Mouse (Mus musculus) neural tube, embryonic 14.5 days (tissue): ENCODE results near the gene Nme7. TPM values are rescaled to one million over a fixed set of nuclear protein-coding genes. Genes with fewer than 3 reads are reported as not detected.
A peak's percentile ranks its signal among the peaks of the same experiment; 100 is the strongest.

Experiments
- ATAC-seq: fragments of 200-750 bp; cut with Nextera tagmentation; 2 replicates; pipeline ENCODE4 v1.8.0; 2017; ENCODE audit warnings: low read depth, mild to moderate bottlenecking, moderate TSS enrichment, moderate library complexity
- H3K27ac ChIP-seq: fragments of 300-500 bp; sonication (generic); 2 replicates; pipeline ENCODE4 v1.5.1; 2014; ENCODE audit warnings: low read depth, mild to moderate bottlenecking, control low read depth, low read length, moderate library complexity, mixed read lengths
- H3K27me3 ChIP-seq: fragments of 300-500 bp; sonication (generic); 2 replicates; pipeline ENCODE4 v1.6.1; 2014; ENCODE audit warnings: low read length; ENCODE audit not compliant: control insufficient read depth, insufficient read depth
- H3K36me3 ChIP-seq: fragments of 300-500 bp; sonication (generic); 2 replicates; pipeline ENCODE4 v1.6.1; 2014; ENCODE audit warnings: low read length, mixed read lengths; ENCODE audit not compliant: control insufficient read depth, insufficient read depth
- H3K4me1 ChIP-seq: fragments of 300-500 bp; sonication (generic); 2 replicates; pipeline ENCODE4 v1.6.1; 2014; ENCODE audit warnings: low read length; ENCODE audit not compliant: control insufficient read depth, insufficient read depth
- H3K4me2 ChIP-seq: fragments of 300-500 bp; sonication (generic); 2 replicates; pipeline ENCODE4 v1.6.1; 2014; ENCODE audit warnings: mild to moderate bottlenecking, low read depth, low read length, control low read depth
- H3K4me3 ChIP-seq: fragments of 300-500 bp; sonication (generic); 2 replicates; pipeline ENCODE4 v1.5.1; 2014; ENCODE audit warnings: low read depth, low read length, control low read depth, mixed read lengths
- H3K9ac ChIP-seq: fragments of 300-500 bp; sonication (generic); replicated peaks from 2 replicates; pipeline ENCODE4 v1.6.1; 2014; ENCODE audit warnings: low read depth, mild to moderate bottlenecking, control low read depth, low read length, mixed read lengths
- H3K9me3 ChIP-seq: fragments of 300-500 bp; sonication (generic); 2 replicates; pipeline ENCODE4 v1.6.1; 2016; ENCODE audit warnings: low read length; ENCODE audit not compliant: control insufficient read depth
- WGBS: fragments of 180-500 bp; shearing (Covaris S2); extraction: QIAGEN DNeasy Blood & Tissue Kit; methylation state at CpG from one replicate; pipeline ENCODE4 v1.1.7; 2014; 5-methylcytosine and 5-hydroxymethylcytosine counted together
- polyA plus RNA-seq: library from polyadenylated mRNA; unstranded; fragments of >200 nt; fragmentation: Nextera tagmentation; extraction: Ambion mirVana; gene quantifications from 2 replicates; pipeline ENCODE4 v1.2.1, GENCODE M21; 2014

The Nme7 gene
- polyA plus RNA-seq, 1 experiment from 2014 or later = 25.6 TPM

DNA sequence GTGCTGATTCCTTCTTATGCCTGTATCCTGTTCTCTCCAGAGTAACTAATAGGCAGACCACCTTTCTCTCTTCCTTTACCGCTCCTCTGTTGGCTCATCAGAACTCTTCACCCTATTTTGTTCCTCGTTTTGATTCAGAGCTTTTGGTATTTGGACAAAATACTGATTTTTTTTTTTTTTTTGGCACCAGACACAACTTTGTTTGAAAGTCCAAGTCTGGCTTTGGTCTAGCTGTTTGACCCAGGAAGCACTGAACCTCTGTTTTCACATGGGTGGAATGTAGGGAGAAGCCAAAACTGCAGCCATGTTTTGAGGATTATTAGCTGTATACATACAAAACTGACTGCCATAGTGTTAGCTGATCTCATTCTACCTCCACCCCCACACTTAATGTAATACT lies 21.0 kb downstream of the Nme7 start:
- no peaks in the 10 kb centered on the region for H3K36me3 ChIP-seq
- no peaks in the 10 kb centered on the region for H3K9me3 ChIP-seq
- H3K4me2 ChIP-seq = no peak overlapping the region
- no peaks in the 10 kb centered on the region for H3K4me1 ChIP-seq
- no peak overlapping the region for H3K27ac ChIP-seq
- H3K27me3 ChIP-seq = no peaks in the 10 kb centered on the region
- ATAC-seq = no peak
- H3K9ac ChIP-seq = no peak overlapping the region
- no peak overlapping the region for H3K4me3 ChIP-seq
- WGBS = 95% methylated on average over 2 of the region's 2 CpGs

DNA sequence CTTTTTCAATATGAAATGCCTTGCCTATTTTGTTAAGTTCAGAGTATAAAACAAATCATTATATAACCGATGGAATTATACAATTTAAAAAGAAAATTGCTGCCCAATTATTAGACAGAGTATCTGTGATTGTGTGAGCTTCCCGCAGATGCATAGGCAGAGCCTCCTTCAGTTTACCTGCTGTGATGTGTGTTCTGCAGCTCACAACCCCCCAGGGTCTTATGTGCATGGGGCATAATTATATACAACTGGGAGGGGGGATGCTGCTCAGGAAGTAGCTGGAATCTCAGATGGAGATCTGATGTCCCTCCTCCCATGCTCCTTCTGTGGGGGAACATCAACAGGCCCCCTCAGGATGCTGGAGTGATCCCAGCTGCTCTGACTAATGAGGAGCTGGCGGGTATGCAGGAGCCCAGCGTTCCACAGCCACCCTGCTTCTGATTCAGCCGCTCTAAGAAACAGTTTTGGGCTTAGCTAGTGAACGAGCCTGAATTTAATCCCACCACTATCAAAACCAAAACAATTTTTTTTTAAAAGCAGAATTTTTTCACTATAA lies 22.8 kb downstream of the Nme7 start:
- no peaks in the 10 kb centered on the region for H3K4me1 ChIP-seq
- no peaks in the 10 kb centered on the region for H3K9me3 ChIP-seq
- no peak overlapping the region for H3K4me3 ChIP-seq
- H3K27me3 ChIP-seq = no peaks in the 10 kb centered on the region
- no peak overlapping the region for H3K9ac ChIP-seq
- ATAC-seq = peak; percentile 73; the same call in 1 of the 2 replicates
- no peak overlapping the region for H3K4me2 ChIP-seq
- H3K36me3 ChIP-seq = no peaks in the 10 kb centered on the region
- 50% methylated on average over 6 of the region's 6 CpGs for WGBS
- H3K27ac ChIP-seq = no peak overlapping the region

DNA sequence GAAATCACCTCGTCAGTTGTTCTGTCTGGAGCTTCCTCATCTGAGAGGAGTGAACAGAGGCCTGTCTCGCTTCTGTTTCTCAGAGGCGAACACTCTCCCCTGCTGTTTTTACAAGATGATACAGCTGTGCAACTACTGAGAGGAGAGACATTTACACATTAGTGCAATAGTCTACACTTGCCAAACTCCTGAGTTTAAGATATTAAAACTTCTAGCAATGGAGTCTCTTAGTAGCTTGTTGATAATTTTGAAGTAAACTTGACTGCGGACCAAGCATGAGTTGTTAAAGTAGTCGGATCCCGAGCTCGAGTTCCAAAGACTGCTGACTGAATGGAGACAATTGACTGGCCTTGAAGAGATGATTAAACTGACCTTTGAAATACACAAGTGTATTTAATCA lies 23.8 kb downstream of the Nme7 start:
- no peak overlapping the region for H3K9ac ChIP-seq
- no peaks in the 10 kb centered on the region for H3K27me3 ChIP-seq
- no peak overlapping the region for H3K4me2 ChIP-seq
- H3K36me3 ChIP-seq = no peaks in the 10 kb centered on the region
- H3K9me3 ChIP-seq = no peaks in the 10 kb centered on the region
- 0 out of 2 replicates have a peak, but pooled peaks have one; percentile 21 for ATAC-seq
- WGBS = 71% methylated on average over 7 of the region's 7 CpGs
- H3K4me1 ChIP-seq = no peaks in the 10 kb centered on the region
- no peak overlapping the region for H3K27ac ChIP-seq
- no peak overlapping the region for H3K4me3 ChIP-seq

DNA sequence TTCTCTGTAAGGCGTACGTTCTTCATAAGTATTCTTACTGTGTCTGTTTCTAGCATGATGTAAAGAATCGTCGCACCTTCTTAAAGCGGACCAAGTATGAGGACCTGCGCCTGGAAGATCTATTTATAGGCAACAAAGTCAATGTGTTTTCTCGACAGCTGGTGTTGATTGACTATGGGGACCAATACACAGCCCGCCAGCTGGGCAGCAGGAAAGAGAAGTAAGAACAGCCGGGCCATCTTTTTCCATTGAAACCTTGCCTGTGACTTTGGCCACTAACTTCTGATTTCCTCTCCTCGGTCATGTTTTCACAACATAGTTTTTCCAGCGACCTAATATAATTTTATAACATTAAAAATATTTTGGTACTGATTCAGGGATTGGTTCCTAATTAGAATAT lies 28.6 kb downstream of the Nme7 start:
- ATAC-seq = no peak
- no peak overlapping the region for H3K27ac ChIP-seq
- WGBS = 87% methylated on average over 11 of the region's 11 CpGs
- H3K4me1 ChIP-seq = no peaks in the 10 kb centered on the region
- no peak overlapping the region for H3K4me3 ChIP-seq
- H3K4me2 ChIP-seq = no peak overlapping the region
- H3K27me3 ChIP-seq = no peaks in the 10 kb centered on the region
- H3K36me3 ChIP-seq = no peaks in the 10 kb centered on the region; the same call in 1 of the 2 replicates
- H3K9me3 ChIP-seq = no peaks in the 10 kb centered on the region
- no peak overlapping the region for H3K9ac ChIP-seq

DNA sequence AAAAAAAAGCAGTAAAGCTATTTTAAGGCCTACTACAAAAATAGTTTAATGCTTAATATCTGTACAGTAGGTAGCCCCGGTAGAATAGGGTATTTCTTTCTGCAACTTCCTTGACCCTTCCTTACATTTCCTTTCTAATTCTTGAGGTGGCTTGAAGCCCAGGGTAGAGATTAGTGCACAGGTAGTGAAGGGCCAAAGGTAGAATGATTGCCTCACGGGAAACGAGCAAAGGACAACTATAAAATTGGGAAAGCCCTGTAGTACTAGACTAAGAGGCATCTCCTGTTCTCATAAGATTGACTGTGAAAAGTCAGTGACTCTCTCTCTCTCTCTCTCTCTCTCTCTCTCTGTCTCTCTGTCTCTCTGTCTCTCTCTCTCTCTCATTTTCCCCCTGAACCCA lies 31.5 kb downstream of the Nme7 start:
- no peaks in the 10 kb centered on the region for H3K9me3 ChIP-seq
- H3K4me2 ChIP-seq = no peak overlapping the region
- H3K4me1 ChIP-seq = no peaks in the 10 kb centered on the region
- H3K9ac ChIP-seq = no peak overlapping the region
- H3K27ac ChIP-seq = no peak overlapping the region
- WGBS = 97% methylated on average over 3 of the region's 3 CpGs
- ATAC-seq = no peak
- no peaks in the 10 kb centered on the region; the same call in 1 of the 2 replicates for H3K36me3 ChIP-seq
- no peaks in the 10 kb centered on the region for H3K27me3 ChIP-seq
- H3K4me3 ChIP-seq = no peak overlapping the region

DNA sequence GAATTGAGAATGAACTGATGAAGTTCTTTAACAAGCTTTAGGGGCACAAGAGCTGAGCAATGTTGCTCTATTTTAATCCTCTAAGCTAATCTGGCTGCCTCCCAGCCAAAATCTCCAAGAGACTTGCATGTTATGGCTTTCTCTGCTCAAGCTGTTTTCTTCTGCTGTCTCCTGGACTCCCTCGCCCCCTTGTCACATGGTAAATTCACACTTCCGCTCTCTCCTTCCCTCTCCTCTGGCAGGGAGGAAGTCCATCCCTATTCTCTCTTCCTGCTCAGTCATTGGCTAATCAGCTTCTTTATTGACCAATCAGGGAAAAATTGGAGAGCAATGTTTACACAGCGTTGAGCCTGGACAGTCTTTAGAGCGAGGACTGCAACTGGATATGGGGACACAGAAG lies 31.9 kb downstream of the Nme7 start:
- Histone ChIP-seq H3K9me3 (no peaks in the 10 kb centered on the region), H3K27me3 (no peaks in the 10 kb centered on the region), H3K4me2 (no peak overlapping the region), H3K4me1 (no peaks in the 10 kb centered on the region), H3K9ac (no peak overlapping the region), H3K4me3 (no peak overlapping the region), H3K27ac (no peak overlapping the region), H3K36me3 (no peaks in the 10 kb centered on the region; the same call in 1 of the 2 replicates)
- 95% methylated on average over 4 of the region's 4 CpGs for WGBS
- ATAC-seq = no peak

DNA sequence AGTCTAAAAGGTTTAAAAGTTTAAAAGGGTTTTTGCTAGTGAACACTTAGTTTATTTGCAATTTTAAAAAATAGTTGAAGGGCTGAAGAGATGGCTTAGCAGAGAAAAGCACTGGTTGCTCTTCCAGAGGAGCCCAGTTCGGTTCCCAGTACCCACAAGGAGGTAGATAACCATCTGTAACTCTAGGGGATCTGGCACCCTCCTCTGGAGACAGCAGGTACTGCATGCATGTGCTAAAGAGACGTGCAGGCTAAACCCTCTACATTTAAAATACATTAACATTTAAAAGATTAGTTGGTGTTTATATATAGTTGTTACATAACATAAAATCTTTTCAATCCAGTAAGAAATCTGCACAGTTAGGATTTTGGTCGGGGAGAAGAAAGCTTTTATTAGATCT lies 38.2 kb downstream of the Nme7 start:
- H3K4me3 ChIP-seq = no peak overlapping the region
- 88% methylated on average over 3 of the region's 3 CpGs for WGBS
- ATAC-seq = no peak

DNA sequence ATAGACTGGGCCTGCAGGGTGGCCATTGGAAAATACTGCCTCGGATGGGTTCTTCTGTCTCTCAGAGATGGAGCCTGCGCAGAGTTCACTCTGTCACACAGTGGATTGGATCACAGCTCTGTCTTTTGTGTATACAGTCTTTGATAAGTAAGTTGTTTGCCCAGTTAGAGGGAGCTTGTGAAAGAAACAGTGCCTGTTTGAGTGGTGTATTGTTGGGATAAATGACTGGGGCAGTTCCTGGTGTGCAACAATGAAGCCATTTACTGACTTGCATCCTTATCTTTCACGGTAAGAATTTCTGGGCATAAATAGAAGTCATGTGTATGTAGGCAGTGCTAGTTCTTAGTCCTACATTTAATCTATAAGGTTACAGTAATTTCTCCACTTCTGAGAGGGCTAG lies 49.5 kb downstream of the Nme7 start:
- Histone ChIP-seq H3K27me3 (no peaks in the 10 kb centered on the region), H3K9ac (no peak overlapping the region), H3K4me2 (no peak overlapping the region), H3K4me3 (no peak overlapping the region), H3K4me1 (no peaks in the 10 kb centered on the region), H3K9me3 (no peaks in the 10 kb centered on the region), H3K36me3 (0 out of 2 replicates have a peak, but pooled peaks cover under 1% of the 10 kb centered on the region), H3K27ac (no peak overlapping the region)
- ATAC-seq = peak; percentile 11; the same call in 1 of the 2 replicates
- 37% methylated on average over 3 of the region's 3 CpGs for WGBS

More for the DNA sequence above, 38.2 kb downstream of the Nme7 start:
- no peak overlapping the region for H3K27ac ChIP-seq
- H3K27me3 ChIP-seq = no peaks in the 10 kb centered on the region
- H3K4me2 ChIP-seq = no peak overlapping the region
- no peak overlapping the region for H3K9ac ChIP-seq
- H3K9me3 ChIP-seq = no peaks in the 10 kb centered on the region
- no peaks in the 10 kb centered on the region for H3K36me3 ChIP-seq
- no peaks in the 10 kb centered on the region for H3K4me1 ChIP-seq

DNA sequence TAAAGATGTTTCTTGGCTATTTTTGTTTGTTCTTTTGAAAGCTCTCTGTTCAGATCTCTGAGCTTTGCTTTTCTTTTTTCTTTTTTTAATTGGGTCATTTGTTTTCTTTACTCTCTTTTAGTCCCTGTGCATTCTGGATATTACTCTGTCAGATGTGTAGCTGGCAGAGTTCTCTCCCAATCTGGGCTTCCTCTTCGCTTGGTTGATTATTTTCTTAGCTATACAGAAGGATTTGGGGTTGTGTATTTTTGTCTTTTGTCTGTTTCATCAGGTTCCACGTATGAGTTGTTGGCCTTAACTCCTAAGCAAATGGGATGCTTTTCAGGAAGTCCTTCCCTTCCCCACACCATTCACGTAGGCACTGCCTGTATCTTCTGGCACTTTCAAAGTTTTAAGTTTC lies 54.1 kb downstream of the Nme7 start:
- H3K4me1 ChIP-seq = no peaks in the 10 kb centered on the region
- no peak overlapping the region for H3K9ac ChIP-seq
- H3K27ac ChIP-seq = no peak overlapping the region
- no peaks in the 10 kb centered on the region for H3K9me3 ChIP-seq
- H3K4me2 ChIP-seq = no peak overlapping the region
- no peak overlapping the region for H3K4me3 ChIP-seq
- ATAC-seq = no peak
- H3K27me3 ChIP-seq = no peaks in the 10 kb centered on the region
- no peaks in the 10 kb centered on the region for H3K36me3 ChIP-seq
- WGBS = 75% methylated on average over 3 of the region's 3 CpGs
